Mouse (Mus musculus): ENCODE data around the gene Pef1. TPM values are rescaled to one million over a fixed set of nuclear protein-coding genes. Genes with fewer than 3 reads are reported as not detected.

Pef1 gene
- total and polyA plus RNA-seq, 2 experiments from 2014 or later, result 49.2 to 70.8 TPM

- TF ChIP-seq EP300 (IDR thresholded peaks at IDR 0.05; ENCODE audit: low read depth), result no peak
- no peak for TF ChIP-seq CTCF (IDR thresholded peaks at IDR 0.05; ENCODE audit: low read depth)
- no peak for DNase-seq (ENCODE audit: low spot score)
- H3K36me3 ChIP-seq (replicated peaks; ENCODE audit: control insufficient read depth, insufficient read depth, low read length), result no peaks in the 10 kb centered on the region
- 69% methylated on average over 3 of the region's 3 CpGs for WGBS
- H3K4me1 ChIP-seq (ENCODE audit: control insufficient read depth, insufficient read depth), result no peaks in the 10 kb centered on the region
- no peak overlapping the region for H3K4me3 ChIP-seq (ENCODE audit: low read depth, low read length)
- H3K9me3 ChIP-seq (replicated peaks; ENCODE audit: control insufficient read depth, low read length), result no peaks in the 10 kb centered on the region
- ATAC-seq (ENCODE audit: insufficient read depth, low read depth), result no peak
- H3K4me2 ChIP-seq (ENCODE audit: low read depth, low read length), result no peak overlapping the region
- H3K27me3 ChIP-seq (ENCODE audit: control insufficient read depth, insufficient read depth, low read length), result 0 out of 2 replicates have a peak, but pooled peaks cover under 1% of the 10 kb centered on the region
- H3K9ac ChIP-seq (replicated peaks; ENCODE audit: low read depth, low read length), result no peak overlapping the region
- no peak overlapping the region for H3K27ac ChIP-seq (ENCODE audit: low read depth)
Observed at GRCm38 (mm10) chr4:130056471-130056870, 45.9 kb upstream of the Pef1 start.

DNA sequence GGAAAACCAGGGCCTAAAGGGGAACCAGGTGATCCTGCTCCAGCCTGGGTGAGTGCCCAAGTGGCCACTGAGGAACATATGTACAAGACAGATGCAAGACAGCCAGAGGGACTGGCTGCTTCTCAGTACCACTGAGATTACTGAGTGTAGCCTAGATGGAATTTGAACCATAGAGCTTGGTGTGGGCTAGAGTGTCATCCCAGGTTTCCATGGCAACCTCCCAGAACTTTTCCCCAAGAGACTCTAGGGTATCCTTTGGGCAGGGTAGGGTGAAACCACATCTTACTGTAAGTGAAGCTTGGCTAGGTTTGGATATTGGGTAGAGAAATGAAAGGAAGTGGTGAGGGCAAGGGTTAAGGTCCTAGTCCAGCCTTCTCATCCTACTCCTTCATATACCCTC, 41.4 kb upstream of the Pef1 start:
- Histone ChIP-seq H3K4me2 (ENCODE audit: low read depth, low read length) (no peak overlapping the region), H3K36me3 (replicated peaks; ENCODE audit: control insufficient read depth, insufficient read depth, low read length) (no peaks in the 10 kb centered on the region), H3K9me3 (replicated peaks; ENCODE audit: control insufficient read depth, low read length) (no peaks in the 10 kb centered on the region), H3K9ac (replicated peaks; ENCODE audit: low read depth, low read length) (no peak overlapping the region), H3K4me3 (ENCODE audit: low read depth, low read length) (no peak overlapping the region), H3K27ac (ENCODE audit: low read depth) (no peak overlapping the region), H3K4me1 (ENCODE audit: control insufficient read depth, insufficient read depth) (no peaks in the 10 kb centered on the region), H3K27me3 (ENCODE audit: control insufficient read depth, insufficient read depth, low read length) (0 out of 2 replicates have a peak, but pooled peaks cover 6% of the 10 kb centered on the region)
- DNase-seq (ENCODE audit: low spot score) (no peak), ATAC-seq (ENCODE audit: insufficient read depth, low read depth) (no peak)
- TF ChIP-seq EP300 (IDR thresholded peaks at IDR 0.05; ENCODE audit: low read depth), result no peak
- no peak for TF ChIP-seq CTCF (IDR thresholded peaks at IDR 0.05; ENCODE audit: low read depth)

GRCm38 (mm10) chr4:130063191-130063590, 39.2 kb upstream of the Pef1 start:
- Histone ChIP-seq H3K9ac (replicated peaks; ENCODE audit: low read depth, low read length) (no peak overlapping the region), H3K4me2 (ENCODE audit: low read depth, low read length) (no peak overlapping the region), H3K4me3 (ENCODE audit: low read depth, low read length) (no peak overlapping the region), H3K4me1 (ENCODE audit: control insufficient read depth, insufficient read depth) (no peaks in the 10 kb centered on the region), H3K9me3 (replicated peaks; ENCODE audit: control insufficient read depth, low read length) (no peaks in the 10 kb centered on the region), H3K36me3 (replicated peaks; ENCODE audit: control insufficient read depth, insufficient read depth, low read length) (no peaks in the 10 kb centered on the region), H3K27ac (ENCODE audit: low read depth) (no peak overlapping the region), H3K27me3 (ENCODE audit: control insufficient read depth, insufficient read depth, low read length) (0 out of 2 replicates have a peak, but pooled peaks cover 6% of the 10 kb centered on the region)
- ATAC-seq (ENCODE audit: insufficient read depth, low read depth) (no peak), DNase-seq (ENCODE audit: low spot score) (no peak)
- TF ChIP-seq EP300 (IDR thresholded peaks at IDR 0.05; ENCODE audit: low read depth), result no peak
- TF ChIP-seq CTCF (IDR thresholded peaks at IDR 0.05; ENCODE audit: low read depth), result no peak
- WGBS, result 52% methylated on average over 7 of the region's 7 CpGs

GRCm38 (mm10) chr4:130066816-130067215, 35.5 kb upstream of the Pef1 start:
- 11% methylated on average over 8 of the region's 8 CpGs for WGBS
- Histone ChIP-seq H3K27ac (ENCODE audit: low read depth) (no peak overlapping the region), H3K9me3 (replicated peaks; ENCODE audit: control insufficient read depth, low read length) (no peaks in the 10 kb centered on the region), H3K9ac (replicated peaks; ENCODE audit: low read depth, low read length) (no peak overlapping the region), H3K4me3 (ENCODE audit: low read depth, low read length) (no peak overlapping the region), H3K4me1 (ENCODE audit: control insufficient read depth, insufficient read depth) (no peaks in the 10 kb centered on the region), H3K4me2 (ENCODE audit: low read depth, low read length) (no peak overlapping the region), H3K27me3 (ENCODE audit: control insufficient read depth, insufficient read depth, low read length) (0 out of 2 replicates have a peak, but pooled peaks cover 2% of the 10 kb centered on the region), H3K36me3 (replicated peaks; ENCODE audit: control insufficient read depth, insufficient read depth, low read length) (no peaks in the 10 kb centered on the region)
- no peak for ATAC-seq (ENCODE audit: insufficient read depth, low read depth)
- DNase-seq (ENCODE audit: low spot score), result no peak
- peak; percentile 45 for TF ChIP-seq CTCF (IDR thresholded peaks at IDR 0.05; ENCODE audit: low read depth)
- no peak for TF ChIP-seq EP300 (IDR thresholded peaks at IDR 0.05; ENCODE audit: low read depth)

- no peaks in the 10 kb centered on the region for H3K36me3 ChIP-seq (replicated peaks; ENCODE audit: control insufficient read depth, insufficient read depth, low read length)
- no peak overlapping the region for H3K4me2 ChIP-seq (ENCODE audit: low read depth, low read length)
- TF ChIP-seq CTCF (IDR thresholded peaks at IDR 0.05; ENCODE audit: low read depth) (no peak), EP300 (IDR thresholded peaks at IDR 0.05; ENCODE audit: low read depth) (no peak)
- DNase-seq (ENCODE audit: low spot score) (no peak), ATAC-seq (ENCODE audit: insufficient read depth, low read depth) (no peak)
- no peak overlapping the region for H3K4me3 ChIP-seq (ENCODE audit: low read depth, low read length)
- no peaks in the 10 kb centered on the region for H3K27me3 ChIP-seq (ENCODE audit: control insufficient read depth, insufficient read depth, low read length)
- 58% methylated on average over 3 of the region's 3 CpGs for WGBS
- no peaks in the 10 kb centered on the region for H3K4me1 ChIP-seq (ENCODE audit: control insufficient read depth, insufficient read depth)
- no peaks in the 10 kb centered on the region for H3K9me3 ChIP-seq (replicated peaks; ENCODE audit: control insufficient read depth, low read length)
- no peak overlapping the region for H3K27ac ChIP-seq (ENCODE audit: low read depth)
- no peak overlapping the region for H3K9ac ChIP-seq (replicated peaks; ENCODE audit: low read depth, low read length)
Observed at GRCm38 (mm10) chr4:130070523-130070922, 31.8 kb upstream of the Pef1 start.

DNA sequence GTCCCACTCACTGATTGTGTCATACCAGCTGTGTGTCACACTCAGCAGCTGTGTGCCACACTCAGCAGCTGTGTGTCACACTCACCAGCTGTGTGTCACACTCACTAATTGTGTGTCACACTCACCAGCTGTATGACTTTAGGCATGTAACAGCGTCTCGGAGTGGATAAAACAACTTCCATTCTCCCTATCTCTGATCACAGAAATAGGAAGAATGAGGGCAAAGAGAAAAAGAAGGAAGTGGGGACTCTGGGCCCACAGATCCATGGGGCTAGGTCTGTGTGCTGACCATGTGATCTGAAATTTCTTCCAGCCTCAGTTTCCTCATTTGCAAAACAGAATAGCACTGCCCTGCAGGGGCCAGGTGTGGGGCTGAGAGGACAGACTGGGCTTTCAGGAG, 30.6 kb upstream of the Pef1 start:
- ATAC-seq (ENCODE audit: insufficient read depth, low read depth), result no peak
- DNase-seq (ENCODE audit: low spot score), result no peak
- TF ChIP-seq CTCF (IDR thresholded peaks at IDR 0.05; ENCODE audit: low read depth) (no peak), EP300 (IDR thresholded peaks at IDR 0.05; ENCODE audit: low read depth) (no peak)
- Histone ChIP-seq H3K4me2 (ENCODE audit: low read depth, low read length) (no peak overlapping the region), H3K4me3 (ENCODE audit: low read depth, low read length) (no peak overlapping the region), H3K4me1 (ENCODE audit: control insufficient read depth, insufficient read depth) (no peaks in the 10 kb centered on the region), H3K36me3 (replicated peaks; ENCODE audit: control insufficient read depth, insufficient read depth, low read length) (no peaks in the 10 kb centered on the region), H3K27me3 (ENCODE audit: control insufficient read depth, insufficient read depth, low read length) (peaks cover 7% of the 10 kb centered on the region), H3K9me3 (replicated peaks; ENCODE audit: control insufficient read depth, low read length) (no peaks in the 10 kb centered on the region), H3K27ac (ENCODE audit: low read depth) (no peak overlapping the region), H3K9ac (replicated peaks; ENCODE audit: low read depth, low read length) (no peak overlapping the region)
- 76% methylated on average over 2 of the region's 2 CpGs for WGBS
